Mouse (Mus musculus) E14TG2a.4 (cell line): ENCODE measurements around the gene Podn.

Source experiments
- CTCF ChIP-seq: conservative IDR thresholded peaks from 2 replicates; pipeline ENCODE4 v1.5.1; 2014; ENCODE audit warnings: low read length
- NANOG ChIP-seq: IDR thresholded peaks from 2 replicates; pipeline ENCODE4 v1.6.1; 2014; ENCODE audit warnings: borderline replicate concordance, low read length, mixed read lengths
- POU5F1 ChIP-seq: IDR thresholded peaks from 2 replicates; pipeline ENCODE4 v1.6.1; 2014; ENCODE audit warnings: low read length, borderline replicate concordance

- TF ChIP-seq CTCF (no peak), NANOG (no peak), POU5F1 (no peak)
Measured at GRCm38 (mm10) chr4:107974527-107974926, 121.7 kb downstream of the Podn start.
